Mouse (Mus musculus) kidney, adult 18-20 months (tissue): ENCODE measurements around the gene Tmem45a.
"Not testable (repeated sequence)": the region's sequence is repeated elsewhere in the genome, so short reads cannot be mapped to it uniquely, and the experiment has no call there.

Experiments used
- DNase-seq: peaks from one replicate; pipeline ENCODE4 v3.0.0; 2021

Tmem45a gene

DNA sequence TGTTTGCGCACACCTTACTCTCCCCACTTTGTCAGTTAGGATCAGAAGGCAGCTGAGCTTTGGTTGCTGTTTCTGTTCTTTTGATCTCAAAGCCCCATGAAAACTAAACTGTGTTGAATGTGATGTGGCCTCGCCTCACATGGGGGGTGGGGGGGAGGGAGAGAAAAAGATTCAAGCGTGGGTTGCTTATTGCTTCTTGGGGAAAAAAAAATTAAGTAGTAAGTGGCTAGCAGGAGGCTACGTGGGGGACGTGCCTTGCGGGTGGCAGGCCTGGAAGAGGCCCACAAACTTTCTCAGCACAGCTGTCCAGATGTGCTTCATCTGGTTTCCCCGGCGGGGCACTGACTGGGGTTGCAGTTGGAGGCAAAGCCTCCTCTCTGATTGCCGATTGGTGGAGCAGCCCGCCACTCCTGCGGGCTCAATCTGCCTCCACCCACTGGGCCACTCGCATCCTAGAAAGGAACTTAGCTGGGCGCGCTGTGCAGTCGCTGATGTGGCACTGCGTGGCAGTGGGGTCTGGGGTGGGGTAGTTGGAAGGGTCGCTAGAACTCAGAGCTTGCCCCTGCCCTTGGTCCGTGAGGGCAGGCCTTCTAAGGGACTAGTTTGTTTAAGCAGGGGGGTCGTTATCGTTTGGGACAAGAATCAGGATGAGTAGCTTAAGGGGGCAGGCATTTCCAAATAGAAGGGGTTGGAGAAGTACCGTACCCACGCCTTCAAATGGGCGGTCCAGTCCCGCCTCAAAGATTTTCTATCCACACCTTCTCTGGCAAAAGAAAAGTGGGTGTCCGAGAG, at the start of gene Tmem45a:
Tmem45a (minus strand) TSS at position 343 of the 792 bp plus-strand sequence.
- peak; percentile 72 for DNase-seq

DNA sequence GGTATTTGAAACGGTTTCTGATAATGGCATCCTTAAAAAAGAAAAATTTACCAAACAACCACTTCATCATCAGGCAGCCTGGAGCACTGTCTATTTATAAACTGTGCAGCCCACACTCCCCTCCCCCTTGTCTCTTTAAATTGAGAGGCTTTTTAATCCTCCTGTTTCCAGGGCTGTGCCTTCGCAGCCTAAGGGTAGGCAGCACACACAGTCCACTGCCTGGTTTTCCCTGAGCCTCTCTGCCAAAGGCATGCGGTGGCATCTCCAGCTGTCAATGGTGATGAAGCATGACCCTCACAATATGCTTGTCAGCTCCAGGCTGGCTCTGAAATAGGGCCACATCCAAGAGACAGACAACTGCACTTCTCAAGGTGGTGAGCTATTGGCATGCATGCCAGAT, 42.1 kb upstream of the Tmem45a start, which contains the start of gene Lnp1:
Lnp1 (minus strand) TSS at position 39 of the 400 bp plus-strand sequence.
- DNase-seq, result no peak

DNA sequence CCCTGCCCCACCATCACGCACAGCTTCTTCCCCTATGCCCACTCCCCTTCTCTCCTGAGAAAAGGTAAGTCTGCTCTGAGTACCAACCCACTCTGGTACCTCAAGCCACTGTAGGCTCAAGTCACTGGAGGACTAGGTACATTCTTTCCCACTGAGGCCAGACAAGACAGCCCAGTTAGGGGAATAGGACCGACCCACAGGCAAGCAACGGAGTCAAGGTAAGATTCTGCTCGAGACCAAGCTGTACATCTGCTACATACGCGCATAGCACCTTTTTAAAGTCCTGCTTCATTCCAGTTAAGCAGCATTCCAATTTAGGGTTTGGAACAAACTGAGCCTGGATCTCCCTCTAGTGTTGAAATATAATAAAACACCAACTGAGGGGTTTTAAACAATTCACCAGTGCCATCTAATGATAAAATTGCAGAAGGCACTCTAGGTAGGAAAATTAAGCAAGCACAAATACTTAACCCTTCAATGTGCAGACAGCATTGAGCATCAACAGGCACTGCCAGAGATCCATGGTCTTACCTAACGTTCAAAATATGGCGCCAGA, 34.2 kb upstream of the Tmem45a start:
- DNase-seq, result peak; percentile 8

DNA sequence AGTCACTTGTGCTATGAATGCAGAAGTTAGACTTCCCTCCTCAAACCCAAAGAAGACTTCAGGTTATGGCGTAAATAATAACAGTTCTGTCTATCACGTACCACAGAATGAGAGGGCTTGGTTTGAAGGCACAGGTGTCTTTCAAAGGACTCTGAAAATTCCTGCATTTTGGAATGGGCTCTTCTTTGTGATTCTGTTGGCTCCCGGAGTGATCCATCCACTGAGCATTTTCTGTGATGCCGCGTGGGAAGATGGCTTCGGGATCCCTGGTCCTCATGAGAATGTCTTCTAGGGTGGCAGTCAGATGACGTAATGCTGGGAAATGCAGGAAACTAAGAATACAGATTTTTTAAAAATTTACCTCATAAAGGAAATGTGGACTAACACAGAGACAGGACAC, 31.3 kb upstream of the Tmem45a start:
- DNase-seq, result no peak

DNA sequence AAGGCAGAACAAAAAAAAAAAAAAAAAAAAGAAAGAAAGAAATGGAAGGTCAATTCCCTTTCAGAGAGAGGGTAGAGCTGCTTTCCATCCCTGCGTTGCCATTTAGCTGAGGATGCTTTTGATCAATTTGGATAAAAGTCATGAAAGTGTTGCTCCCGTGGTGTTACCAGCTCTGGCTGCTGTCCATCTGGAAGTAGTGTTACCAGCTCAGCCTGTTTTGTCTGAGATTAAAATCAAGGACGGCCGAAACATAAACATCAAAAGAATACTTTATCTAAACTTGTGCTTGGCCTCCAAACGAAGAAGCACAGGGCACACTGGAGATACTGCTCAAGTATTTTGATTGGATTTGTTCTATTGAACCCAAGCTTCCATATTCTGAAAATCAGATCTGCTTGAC, 23.0 kb upstream of the Tmem45a start:
- no peak for DNase-seq

DNA sequence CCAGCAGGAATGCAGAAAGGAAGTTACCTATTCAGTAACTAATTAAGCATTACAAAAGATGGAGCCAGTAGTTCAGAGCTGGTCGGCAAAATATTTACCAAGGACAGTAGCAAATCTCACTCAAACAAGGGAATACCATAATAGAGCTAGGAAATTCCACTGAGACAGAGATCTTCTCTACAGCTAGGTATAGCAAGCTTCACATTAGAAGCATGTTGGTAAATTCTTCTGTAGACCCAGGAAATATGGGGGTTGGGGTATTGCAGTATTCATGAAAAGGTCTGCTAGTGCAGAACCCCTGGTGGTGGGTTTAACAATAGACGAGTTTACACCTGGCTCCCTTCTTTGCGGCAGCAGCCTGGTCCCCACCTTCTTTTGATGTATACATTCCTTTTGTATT, 16.2 kb upstream of the Tmem45a start:
- not testable (repeated sequence) for DNase-seq

DNA sequence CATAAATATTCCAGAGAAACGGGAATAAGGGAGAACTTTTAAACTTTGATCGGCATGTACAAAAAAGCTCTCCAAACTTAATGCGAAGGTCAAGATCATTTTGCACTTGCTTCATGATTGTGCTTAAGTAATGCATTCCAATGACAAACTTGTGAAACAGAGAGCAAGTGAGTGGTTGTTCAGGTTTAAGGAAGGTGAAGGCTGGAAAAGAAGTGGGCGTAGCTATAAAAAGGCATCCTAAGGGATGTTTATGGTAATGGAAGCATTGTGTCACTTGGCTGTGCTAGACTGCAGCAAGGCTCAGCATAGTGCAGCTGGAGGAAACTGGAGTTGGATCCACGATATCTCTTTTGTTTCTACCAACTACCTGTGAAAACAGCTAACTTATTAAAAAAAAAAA, 5.6 kb upstream of the Tmem45a start:
- no peak for DNase-seq

DNA sequence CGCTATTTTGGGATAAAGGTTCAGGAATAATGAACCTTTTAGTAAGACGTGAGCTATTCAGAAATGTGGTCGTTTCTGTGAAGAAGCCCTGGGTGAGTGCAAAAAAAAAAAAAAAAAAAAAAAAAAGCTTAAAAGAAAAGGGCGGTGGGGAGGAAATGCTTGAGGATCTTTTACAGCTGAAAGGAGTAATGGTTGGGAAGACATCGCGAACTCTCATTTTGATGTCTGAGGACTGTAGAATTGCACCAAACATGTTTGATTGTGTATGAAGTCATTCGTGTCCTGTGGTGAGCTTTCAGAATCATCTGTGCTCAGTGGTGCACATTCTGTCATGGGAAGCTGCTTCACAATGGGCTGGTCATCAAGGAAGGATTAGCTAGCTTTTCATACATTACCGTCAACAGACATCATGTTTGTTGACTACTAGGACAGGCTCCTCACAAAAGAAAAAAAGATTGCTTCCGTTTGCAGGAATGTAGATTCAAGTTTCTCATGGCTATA, 700 bp upstream of the Tmem45a start:
- no peak for DNase-seq

DNA sequence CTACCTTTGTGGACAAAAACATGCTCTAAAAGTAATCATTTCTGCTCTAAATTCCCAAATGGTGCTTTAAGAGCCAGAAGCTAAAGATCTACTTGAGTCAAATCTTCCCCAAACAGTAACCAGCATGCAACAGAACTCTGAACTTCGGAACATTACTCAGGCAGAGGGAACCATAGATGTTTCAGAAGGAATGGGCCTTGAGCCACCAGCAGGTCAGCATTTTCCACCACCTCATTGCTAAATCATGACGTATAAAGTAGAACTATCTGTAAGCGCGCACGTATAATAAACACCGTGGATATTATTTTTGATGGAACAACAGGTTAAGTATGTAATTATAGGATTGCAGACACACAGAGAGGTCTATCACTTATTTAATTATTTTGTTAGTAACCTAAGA, 1.2 kb downstream of the Tmem45a start:
- no peak for DNase-seq

DNA sequence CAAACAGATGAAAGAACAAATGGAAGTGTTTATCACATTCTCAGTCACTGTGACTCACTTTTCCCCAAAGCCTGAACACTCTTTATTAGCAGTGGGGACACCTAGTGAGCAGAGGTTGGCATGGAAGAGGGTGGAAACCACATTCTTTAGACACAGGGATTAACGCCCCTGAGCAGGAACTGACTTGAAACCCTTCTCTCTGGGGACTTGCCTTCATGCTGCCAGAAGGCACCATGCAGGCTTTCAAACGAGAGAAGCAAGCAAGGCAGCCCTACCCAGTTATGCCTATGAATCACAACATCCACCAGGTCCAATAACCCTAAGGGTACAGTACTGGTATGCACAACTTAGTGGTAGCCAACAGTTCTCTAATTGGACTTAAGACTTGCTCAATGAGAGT, 12.6 kb downstream of the Tmem45a start:
- DNase-seq, result no peak

DNA sequence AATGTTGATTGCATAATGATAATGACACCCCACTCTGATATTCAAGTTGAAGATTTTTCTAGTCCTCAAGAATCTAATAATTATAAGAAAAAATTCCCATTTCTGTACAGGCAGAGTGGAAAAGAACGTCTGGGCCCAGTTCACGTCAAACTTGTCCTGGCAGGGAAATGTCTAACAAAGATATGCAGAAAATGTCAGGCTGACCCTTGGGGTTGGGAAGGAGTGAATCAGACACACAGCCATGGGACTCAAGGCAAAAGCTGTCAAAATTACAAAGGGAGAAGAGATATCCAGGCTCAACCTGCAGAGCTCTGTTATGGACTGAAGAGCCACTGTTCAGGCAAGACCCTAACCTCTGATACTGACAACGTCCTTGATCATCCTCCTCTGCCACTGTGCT, 15.5 kb downstream of the Tmem45a start:
- no peak for DNase-seq

DNA sequence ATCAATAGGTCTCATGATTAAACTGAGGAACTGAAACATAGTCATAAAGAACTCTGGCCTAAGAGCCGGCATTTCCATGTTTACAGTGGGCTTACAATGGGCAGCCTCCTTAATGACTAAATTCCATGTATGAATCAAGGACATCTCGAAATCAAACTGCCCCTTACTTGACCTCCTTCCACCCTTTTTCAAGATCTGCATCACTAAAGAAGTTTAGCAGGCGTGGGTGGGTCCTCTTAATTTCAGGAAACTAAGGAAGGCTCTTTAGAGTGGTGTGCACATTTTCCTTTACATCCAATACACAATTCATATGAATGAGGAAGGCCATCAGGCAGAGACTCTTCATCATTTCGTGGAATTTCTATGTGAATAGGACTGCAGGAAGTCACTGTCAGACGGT, 17.6 kb downstream of the Tmem45a start:
- DNase-seq, result no peak

DNA sequence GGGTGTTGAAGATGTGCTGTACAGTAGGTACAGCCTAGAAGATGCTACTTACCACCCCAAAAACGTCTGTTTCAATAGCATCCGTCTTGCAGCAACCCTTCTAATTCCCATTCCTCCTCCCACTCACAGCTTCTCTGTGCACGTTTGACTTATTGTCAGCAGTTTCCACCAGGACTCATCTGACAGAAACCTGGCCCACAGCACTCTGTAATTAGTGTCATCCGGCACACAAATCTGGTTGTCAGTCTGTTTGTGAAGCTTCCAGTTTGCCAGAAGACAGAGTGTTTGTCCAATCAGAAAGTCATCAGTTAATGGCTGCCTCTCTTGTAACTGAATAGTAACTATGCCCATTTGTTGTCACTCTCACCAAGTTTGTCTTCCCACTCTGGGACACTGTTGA, 18.4 kb downstream of the Tmem45a start:
- no peak for DNase-seq

DNA sequence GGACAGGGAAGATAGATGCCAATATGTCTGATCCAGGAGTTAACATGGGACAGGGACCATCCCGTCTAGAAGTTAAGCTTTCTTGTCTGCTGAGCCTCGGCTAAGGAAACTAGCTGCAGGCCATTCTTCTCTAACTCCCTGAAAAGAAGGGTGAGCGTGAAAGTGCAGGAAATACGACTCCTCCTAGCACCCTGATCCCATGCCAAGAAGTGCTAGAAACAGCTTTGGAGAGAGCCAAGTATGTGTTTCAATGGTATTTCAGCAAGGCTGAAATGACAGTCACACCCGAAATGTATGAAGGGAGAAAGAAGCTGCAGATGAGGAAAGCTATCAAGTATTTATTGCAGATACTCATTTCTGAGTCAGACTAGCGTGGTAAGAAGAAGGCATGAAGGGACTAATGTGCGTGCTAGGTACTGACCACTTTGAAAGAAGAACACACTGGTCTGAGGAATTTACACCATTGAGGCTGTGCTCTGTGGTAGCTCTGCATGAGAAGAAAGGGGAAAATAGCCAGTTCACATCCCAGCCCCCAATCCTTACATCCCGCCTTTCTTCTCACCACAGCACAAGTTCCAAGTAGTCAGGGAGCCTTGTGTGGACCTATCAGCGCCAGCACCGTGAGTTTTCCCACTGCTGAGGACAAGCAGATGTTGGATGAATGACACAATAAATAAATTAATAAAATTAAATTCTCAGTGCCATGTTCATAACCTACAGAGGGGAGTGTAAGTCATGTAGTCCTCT, 33.0 kb downstream of the Tmem45a start:
- DNase-seq, result no peak

DNA sequence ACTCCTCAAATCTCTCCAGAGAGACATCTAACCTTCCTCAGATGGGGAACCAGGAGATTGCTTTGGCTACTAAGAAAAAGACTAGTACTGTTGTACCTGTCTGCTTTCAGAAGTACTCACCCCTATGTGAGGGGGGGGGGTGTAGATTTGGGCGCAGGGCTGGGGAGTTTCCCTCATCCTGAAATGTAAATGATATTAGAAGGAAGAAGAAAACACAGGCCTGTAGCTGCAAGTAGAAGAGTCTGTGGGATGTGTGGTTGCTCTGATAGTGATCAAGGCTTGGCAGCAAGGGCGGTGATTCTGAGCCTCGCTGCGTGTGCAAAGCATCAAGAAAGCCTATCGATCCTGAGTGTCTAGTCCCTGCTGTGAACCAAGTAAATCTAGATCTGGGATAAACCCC, 43.0 kb downstream of the Tmem45a start:
- no peak for DNase-seq

DNA sequence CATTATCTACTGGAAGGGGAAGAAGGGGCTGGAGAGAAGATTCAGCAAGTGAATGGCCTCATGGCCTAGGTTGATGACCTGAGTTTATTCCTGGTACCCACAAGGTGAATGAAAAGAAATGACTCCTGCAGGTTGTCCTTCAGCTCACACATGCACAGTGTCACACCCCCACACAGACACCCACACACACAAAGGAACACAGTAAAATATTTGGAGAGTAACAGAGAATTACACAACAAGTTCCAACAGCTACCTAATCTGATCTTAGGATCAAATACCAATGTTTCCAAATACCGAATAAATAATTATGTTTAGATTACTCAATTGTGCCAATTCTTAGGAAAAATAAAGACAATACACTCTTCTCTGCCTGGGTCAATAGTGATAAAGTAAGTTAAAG, 52.7 kb downstream of the Tmem45a start:
- DNase-seq, result no peak

DNA sequence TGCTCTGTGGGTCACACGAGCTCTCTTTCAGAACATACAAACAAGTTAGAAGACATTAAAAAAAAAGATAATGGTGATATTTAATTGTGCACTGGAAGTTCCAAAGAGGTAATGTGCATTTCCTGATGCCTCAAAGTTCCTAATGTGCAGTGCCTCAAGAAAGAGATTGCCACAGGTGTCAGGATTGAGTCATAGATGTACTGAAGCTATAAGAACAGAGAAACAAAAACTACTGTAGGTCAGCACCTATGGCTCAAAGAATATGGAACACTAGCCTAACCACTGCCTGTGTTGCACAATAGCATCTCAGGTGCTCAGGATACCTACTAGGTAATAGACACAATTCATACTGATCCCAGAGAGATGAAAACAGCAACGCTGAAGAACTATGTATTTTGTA, 54.0 kb downstream of the Tmem45a start:
- DNase-seq, result no peak

DNA sequence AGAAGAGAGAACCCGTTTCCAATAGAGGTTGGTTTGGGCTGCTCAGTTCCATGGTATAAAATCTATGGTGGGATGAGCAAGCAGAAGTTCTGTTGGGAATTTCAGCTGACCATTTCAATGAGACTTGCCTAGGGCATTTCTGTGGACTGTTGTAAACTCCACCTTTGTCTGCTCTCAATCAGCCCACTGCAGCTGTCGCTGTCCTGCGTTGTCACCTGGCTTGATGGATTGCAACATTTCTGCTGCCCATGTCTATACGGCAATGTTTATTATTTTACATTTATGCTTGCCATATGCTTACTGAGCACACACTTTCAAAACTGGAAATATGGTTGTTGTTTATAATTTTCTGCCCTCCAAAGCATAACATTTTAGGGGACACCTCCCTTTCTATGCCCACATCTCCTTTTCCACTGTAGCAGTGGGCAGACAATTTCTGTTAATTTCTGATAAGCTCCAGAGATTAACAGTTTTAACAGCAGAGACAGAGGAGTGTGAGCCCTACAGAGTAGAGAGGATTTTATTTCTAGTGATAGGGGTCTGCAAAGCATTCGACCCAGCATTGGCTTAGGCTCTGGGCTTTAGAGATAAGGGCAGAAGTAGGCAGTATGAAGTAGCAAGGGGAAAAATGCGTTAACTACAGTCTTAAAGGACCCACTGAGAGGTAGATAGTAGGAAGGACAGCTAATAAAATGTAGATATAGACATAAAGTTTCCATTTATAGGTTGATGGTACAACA, 84.4 kb downstream of the Tmem45a start:
- no peak for DNase-seq

DNA sequence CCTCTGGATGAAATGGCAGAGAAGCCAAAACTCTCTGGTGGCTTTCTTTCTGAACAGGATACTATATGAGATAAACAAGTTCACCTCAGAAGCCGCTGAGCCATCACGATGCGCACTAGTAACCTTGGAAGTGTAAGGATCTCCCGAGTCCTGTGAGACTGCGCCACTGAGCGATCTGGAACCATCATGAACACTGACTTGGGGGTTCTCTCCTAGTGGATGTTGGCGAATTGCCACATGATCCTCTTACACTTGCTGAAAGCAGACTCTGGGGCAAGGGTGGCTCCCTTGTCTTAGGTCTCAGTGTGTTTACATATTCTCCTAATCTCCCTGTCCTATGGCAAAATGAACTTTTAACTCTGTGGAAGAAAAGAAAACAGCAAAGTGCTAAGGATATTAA, 85.0 kb downstream of the Tmem45a start:
- no peak for DNase-seq

DNA sequence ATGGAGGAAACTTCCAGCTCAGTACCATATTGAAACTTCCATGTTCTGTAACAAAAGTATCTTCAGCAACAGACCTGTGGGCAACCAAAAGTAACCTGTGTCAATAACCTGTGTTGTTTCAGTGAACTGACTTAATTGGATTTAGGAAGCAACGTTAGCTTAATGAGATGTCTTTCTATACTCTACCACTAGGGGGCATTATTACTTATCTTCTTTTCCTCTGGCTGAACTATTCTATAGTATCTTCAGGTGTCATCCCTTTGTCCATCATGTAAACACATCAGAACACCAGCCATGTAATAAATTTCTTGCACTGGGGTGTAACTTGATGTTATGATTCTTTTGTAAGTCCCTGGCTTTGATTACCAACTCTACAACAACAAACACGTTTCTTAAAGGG, 85.5 kb downstream of the Tmem45a start:
- no peak for DNase-seq

DNA sequence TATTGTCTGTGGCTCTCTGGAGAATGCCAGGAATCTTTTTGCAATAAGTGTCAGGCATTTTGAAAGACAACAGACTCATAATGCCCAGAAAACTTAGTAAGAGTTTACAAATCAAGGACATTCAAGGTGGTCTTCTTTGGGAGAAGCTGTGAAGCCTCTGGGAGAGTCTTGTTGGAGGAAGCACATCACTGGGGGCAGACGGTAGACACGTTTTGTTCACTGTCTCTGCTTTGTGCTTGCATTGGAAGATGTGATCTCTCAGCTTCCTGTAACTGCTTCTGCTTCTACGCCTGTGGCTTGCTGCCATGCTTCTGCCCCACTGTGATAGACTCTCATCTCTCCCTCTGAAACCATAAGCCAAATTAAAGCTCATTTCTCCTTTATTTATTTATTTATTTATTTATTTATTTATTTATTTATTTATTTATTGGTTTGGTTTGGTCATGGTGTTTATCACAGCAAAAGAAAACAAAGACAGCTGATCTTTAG, 86.4 kb downstream of the Tmem45a start:
- no peak for DNase-seq

DNA sequence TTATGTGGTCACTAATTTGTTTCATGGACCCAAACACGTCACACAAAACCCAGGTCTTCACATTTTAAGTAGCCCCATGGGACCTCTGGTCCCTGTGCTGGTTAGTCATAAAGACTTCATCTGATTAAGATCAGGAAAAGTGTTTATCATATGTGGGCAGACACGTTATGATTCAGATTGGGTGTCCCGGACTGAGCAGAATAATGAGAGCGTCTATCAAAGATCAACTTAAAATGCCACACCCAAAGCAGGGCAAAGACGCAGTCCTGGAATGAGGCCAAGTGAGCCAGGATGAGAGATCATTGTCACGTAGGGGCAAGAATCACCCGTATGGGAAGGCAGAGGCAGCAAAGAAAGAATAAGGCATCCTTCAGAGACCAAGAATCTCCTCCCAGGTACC, 87.1 kb downstream of the Tmem45a start:
- no peak for DNase-seq
